Mouse (Mus musculus) ES-E14 (cell line): ENCODE data around the gene Smco2.

Source experiments
- CHD2 ChIP-seq: IDR thresholded peaks from 2 replicates; pipeline ENCODE4 v1.6.1; 2014; ENCODE audit warnings: mild to moderate bottlenecking, low read depth, low read length, inconsistent platforms
- ZNF384 ChIP-seq: IDR thresholded peaks from 2 replicates; pipeline ENCODE4 v1.6.1; 2012; ENCODE audit warnings: low read depth, low read length, inconsistent platforms

GRCm38 (mm10) chr6:146910801-146911200, 60.9 kb downstream of the Smco2 start:
- no peak for TF ChIP-seq CHD2
- TF ChIP-seq ZNF384: no peak
